Mouse (Mus musculus) forebrain, embryonic 11.5 days (tissue): ENCODE results near the gene Pcna. TPM values are rescaled to one million over a fixed set of nuclear protein-coding genes. Genes with fewer than 3 reads are reported as not detected.
"Not testable (repeated sequence)": the region's sequence is repeated elsewhere in the genome, so short reads cannot be mapped to it uniquely, and the experiment has no call there.

Experiments
- ATAC-seq: fragments of 200-750 bp; cut with Nextera tagmentation; replicated peaks from 2 replicates; pipeline ENCODE4 v1.8.0; 2017; ENCODE audit warnings: moderate TSS enrichment; ENCODE audit not compliant: low FRiP score
- DNase-seq: peaks from one replicate; pipeline ENCODE4 v3.0.0-alpha.2; 2017; ENCODE audit warnings: low spot score
- H3K27ac ChIP-seq: fragments of 300-500 bp; sonication (generic); 2 replicates; pipeline ENCODE4 v1.5.1; 2014; ENCODE audit warnings: low read depth, low read length
- H3K27me3 ChIP-seq: fragments of 300-500 bp; sonication (generic); 2 replicates; pipeline ENCODE4 v1.6.1; 2014; ENCODE audit warnings: mild to moderate bottlenecking, low read length, mixed read lengths; ENCODE audit not compliant: control insufficient read depth, insufficient read depth
- H3K36me3 ChIP-seq: fragments of 300-500 bp; sonication (generic); 2 replicates; pipeline ENCODE4 v1.6.1; 2014; ENCODE audit warnings: mild to moderate bottlenecking, low read length, moderate library complexity, mixed read lengths; ENCODE audit not compliant: control insufficient read depth, insufficient read depth
- H3K4me1 ChIP-seq: fragments of 300-500 bp; sonication (generic); replicated peaks from 2 replicates; pipeline ENCODE4 v1.6.1; 2014; ENCODE audit warnings: low read length, mixed read lengths; ENCODE audit not compliant: control insufficient read depth, insufficient read depth
- H3K4me2 ChIP-seq: fragments of 300-500 bp; sonication (generic); 2 replicates; pipeline ENCODE4 v1.6.1; 2014; ENCODE audit warnings: low read depth, mild to moderate bottlenecking, low read length, moderate library complexity, mixed read lengths; ENCODE audit not compliant: severe bottlenecking
- H3K4me3 ChIP-seq: fragments of 300-500 bp; sonication (generic); 2 replicates; pipeline ENCODE4 v1.5.1; 2014; ENCODE audit warnings: low read depth, low read length
- H3K9ac ChIP-seq: fragments of 300-500 bp; sonication (generic); 2 replicates; pipeline ENCODE4 v1.6.1; 2014; ENCODE audit warnings: low read length
- H3K9me3 ChIP-seq: fragments of 300-500 bp; sonication (generic); 2 replicates; pipeline ENCODE4 v1.6.1; 2016; ENCODE audit warnings: low read length, mixed read lengths; ENCODE audit not compliant: control insufficient read depth
- whole genome bisulfite sequencing: fragments of 180-500 bp; shearing (Covaris S2); extraction: QIAGEN DNeasy Blood & Tissue Kit; methylation state at CpG from one replicate; pipeline ENCODE4 v1.1.7; 2014; 5-methylcytosine and 5-hydroxymethylcytosine counted together
- polyA plus RNA-seq: library from polyadenylated mRNA; unstranded; fragments of >200 nt; fragmentation: Nextera tagmentation; extraction: Ambion mirVana; gene quantifications from 2 replicates; pipeline ENCODE4 v1.2.1, GENCODE M21; 2014

The Pcna gene
- polyA plus RNA-seq, 1 experiment from 2014 or later, result 431 TPM

GRCm38 (mm10) chr2:132286376-132287076 is 33.4 kb upstream of the Pcna start:
- Histone ChIP-seq H3K27me3 (no peaks in the 10 kb centered on the region), H3K36me3 (no peaks in the 10 kb centered on the region), H3K27ac (no peak overlapping the region), H3K4me2 (no peak overlapping the region), H3K4me3 (no peak overlapping the region), H3K9ac (no peak overlapping the region), H3K4me1 (peaks cover 15% of the 10 kb centered on the region), H3K9me3 (no peaks in the 10 kb centered on the region)
- no peak for DNase-seq
- ATAC-seq, result no peak
- whole genome bisulfite sequencing, result 86% methylated on average over 9 of the region's 9 CpGs

- H3K4me1 ChIP-seq, result peaks cover 15% of the 10 kb centered on the region
- H3K9me3 ChIP-seq, ATAC-seq, H3K4me3 ChIP-seq, H3K36me3 ChIP-seq, DNase-seq, H3K27me3 ChIP-seq, H3K27ac ChIP-seq, H3K4me2 ChIP-seq, H3K9ac ChIP-seq: not testable (repeated sequence)
- WGBS, result 92% methylated on average over 5 of the region's 5 CpGs
These were observed 32.6 kb upstream of the Pcna start for GRCm38 (mm10) chr2:132285722-132286121.

GRCm38 (mm10) chr2:132284492-132285139 is 31.5 kb upstream of the Pcna start:
- H3K27me3 ChIP-seq, result no peaks in the 10 kb centered on the region
- peaks cover 15% of the 10 kb centered on the region for H3K4me1 ChIP-seq
- H3K4me2 ChIP-seq, result no peak overlapping the region
- no peaks in the 10 kb centered on the region for H3K9me3 ChIP-seq
- 0 out of 2 replicates have a peak overlapping the region, but pooled peaks have one; percentile 6 for H3K27ac ChIP-seq
- H3K36me3 ChIP-seq, result no peaks in the 10 kb centered on the region
- no peak overlapping the region for H3K4me3 ChIP-seq
- ATAC-seq, result no peak
- DNase-seq, result peak; percentile 57
- no peak overlapping the region for H3K9ac ChIP-seq
- 85% methylated on average over 12 of the region's 12 CpGs for WGBS

GRCm38 (mm10) chr2:132283236-132284070 is 30.3 kb upstream of the Pcna start:
- peak overlapping the region; percentile 64 for H3K27ac ChIP-seq
- no peaks in the 10 kb centered on the region for H3K36me3 ChIP-seq
- WGBS, result 44% methylated on average over 15 of the region's 15 CpGs
- H3K4me1 ChIP-seq, result peaks cover 15% of the 10 kb centered on the region
- no peak overlapping the region for H3K4me3 ChIP-seq
- H3K9ac ChIP-seq, result no peak overlapping the region
- no peaks in the 10 kb centered on the region for H3K9me3 ChIP-seq
- peak overlapping the region; percentile 19; the same call in 1 of the 2 replicates for H3K4me2 ChIP-seq
- ATAC-seq (peak; percentile 67), DNase-seq (peak; percentile 70)
- no peaks in the 10 kb centered on the region for H3K27me3 ChIP-seq

GRCm38 (mm10) chr2:132282453-132283174 is 29.5 kb upstream of the Pcna start:
- WGBS, result 10% methylated on average over 12 of the region's 12 CpGs
- Histone ChIP-seq H3K27ac (peak overlapping the region; percentile 64), H3K4me3 (no peak overlapping the region), H3K4me1 (peaks cover 15% of the 10 kb centered on the region), H3K9me3 (no peaks in the 10 kb centered on the region), H3K9ac (no peak overlapping the region), H3K36me3 (no peaks in the 10 kb centered on the region), H3K27me3 (no peaks in the 10 kb centered on the region), H3K4me2 (peak overlapping the region; percentile 19; the same call in 1 of the 2 replicates)
- peak; percentile 73 for ATAC-seq
- DNase-seq, result no peak

GRCm38 (mm10) chr2:132281560-132282452 is 28.7 kb upstream of the Pcna start:
- Histone ChIP-seq H3K9ac (no peak overlapping the region), H3K9me3 (no peaks in the 10 kb centered on the region), H3K4me1 (peaks cover 15% of the 10 kb centered on the region), H3K27ac (peak overlapping the region; percentile 64; the same call in 1 of the 2 replicates), H3K36me3 (no peaks in the 10 kb centered on the region), H3K27me3 (no peaks in the 10 kb centered on the region), H3K4me2 (no peak overlapping the region), H3K4me3 (no peak overlapping the region)
- 56% methylated on average over 10 of the region's 10 CpGs for WGBS
- ATAC-seq (no peak), DNase-seq (no peak)

GRCm38 (mm10) chr2:132280518-132281120 is 27.5 kb upstream of the Pcna start:
- no peak overlapping the region for H3K4me3 ChIP-seq
- H3K4me2 ChIP-seq, result no peak overlapping the region
- no peak for DNase-seq
- no peak overlapping the region for H3K9ac ChIP-seq
- no peak overlapping the region for H3K27ac ChIP-seq
- H3K27me3 ChIP-seq, result no peaks in the 10 kb centered on the region
- no peaks in the 10 kb centered on the region for H3K9me3 ChIP-seq
- WGBS, result 93% methylated on average over 10 of the region's 10 CpGs
- H3K4me1 ChIP-seq, result peaks cover 15% of the 10 kb centered on the region
- H3K36me3 ChIP-seq, result no peaks in the 10 kb centered on the region
- no peak for ATAC-seq
